Mouse (Mus musculus): ENCODE data around the gene Smad3.

DNA sequence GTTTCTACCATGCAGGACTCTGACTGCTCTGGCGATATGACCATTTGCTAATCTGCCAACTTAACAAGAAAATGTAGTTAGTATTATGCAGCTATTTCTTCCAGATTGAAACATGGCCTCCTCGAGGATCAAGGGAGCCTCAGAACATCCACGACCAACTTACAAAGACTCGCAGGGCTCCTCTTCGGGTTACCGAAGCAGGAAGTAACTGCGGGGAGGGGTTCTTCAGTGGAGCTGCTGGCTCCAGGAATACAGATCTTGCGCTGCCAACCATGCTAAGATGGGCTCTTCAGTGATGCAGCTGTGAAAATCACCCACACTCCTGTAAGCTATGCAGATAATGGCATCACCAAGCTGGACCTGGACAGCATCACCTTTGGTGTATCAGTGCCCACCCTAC is 23.5 kb downstream of the Smad3 start:
- TF ChIP-seq FLI1 (IDR thresholded peaks at IDR 0.05; ENCODE audit: low read length) (no peak), GATA1 (IDR thresholded peaks at IDR 0.05; ENCODE audit: borderline replicate concordance, low read length) (no peak)
